Mouse (Mus musculus) effector memory CD4-positive, alpha-beta T cell, adult 7 months (primary cell): ENCODE data around the gene Cfap221. TPM values are rescaled to one million over a fixed set of nuclear protein-coding genes. Genes with fewer than 3 reads are reported as not detected.

ENCODE experiments used
- polyA plus RNA-seq: library from polyadenylated mRNA; unstranded; fragments of 100-300 nt; shearing (Covaris generic); gene quantifications from one replicate; pipeline ENCODE4 v1.2.1, GENCODE M21; 2017

Gene Cfap221
- polyA plus RNA-seq: not detected

DNA sequence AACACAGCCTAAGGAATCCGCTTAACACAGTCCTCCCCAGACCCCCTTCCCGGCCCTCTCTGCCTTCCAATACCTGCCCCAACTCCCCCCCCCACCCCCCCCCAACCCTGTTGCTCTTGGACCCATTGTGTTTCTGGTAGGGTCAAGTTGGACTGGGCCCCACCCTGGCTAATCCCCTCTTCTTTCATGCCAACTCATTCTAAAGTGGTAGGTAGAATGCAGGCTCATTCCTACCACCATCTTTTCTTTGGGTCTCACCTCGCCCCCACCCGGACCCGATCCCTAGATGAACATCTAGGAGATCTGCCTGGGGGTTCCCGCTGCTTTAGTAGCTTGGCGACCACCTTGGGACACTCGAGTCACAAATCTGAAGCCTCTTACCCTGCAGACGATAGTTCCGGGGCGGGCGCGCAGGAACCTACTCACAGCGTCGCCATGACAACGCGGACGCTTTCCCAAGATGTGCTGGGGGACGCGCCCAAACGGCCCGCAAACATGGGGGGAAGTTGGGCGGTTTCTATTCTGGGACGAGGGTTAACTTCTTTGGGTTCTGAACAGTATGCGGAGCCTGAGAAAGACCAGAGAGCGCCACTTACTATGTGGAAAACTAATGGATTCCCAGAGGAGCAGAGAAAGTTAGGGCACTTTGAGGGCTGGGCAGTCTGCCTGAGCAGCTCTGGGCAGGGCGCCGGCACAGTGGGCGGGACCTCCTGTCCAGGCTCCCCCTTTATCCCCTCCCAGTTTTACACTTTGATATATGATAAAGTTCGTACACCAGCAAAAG lies at the start of gene Cfap221:
TSS of gene Cfap221 (minus strand) at position 437 of the 784 bp plus-strand sequence.

DNA sequence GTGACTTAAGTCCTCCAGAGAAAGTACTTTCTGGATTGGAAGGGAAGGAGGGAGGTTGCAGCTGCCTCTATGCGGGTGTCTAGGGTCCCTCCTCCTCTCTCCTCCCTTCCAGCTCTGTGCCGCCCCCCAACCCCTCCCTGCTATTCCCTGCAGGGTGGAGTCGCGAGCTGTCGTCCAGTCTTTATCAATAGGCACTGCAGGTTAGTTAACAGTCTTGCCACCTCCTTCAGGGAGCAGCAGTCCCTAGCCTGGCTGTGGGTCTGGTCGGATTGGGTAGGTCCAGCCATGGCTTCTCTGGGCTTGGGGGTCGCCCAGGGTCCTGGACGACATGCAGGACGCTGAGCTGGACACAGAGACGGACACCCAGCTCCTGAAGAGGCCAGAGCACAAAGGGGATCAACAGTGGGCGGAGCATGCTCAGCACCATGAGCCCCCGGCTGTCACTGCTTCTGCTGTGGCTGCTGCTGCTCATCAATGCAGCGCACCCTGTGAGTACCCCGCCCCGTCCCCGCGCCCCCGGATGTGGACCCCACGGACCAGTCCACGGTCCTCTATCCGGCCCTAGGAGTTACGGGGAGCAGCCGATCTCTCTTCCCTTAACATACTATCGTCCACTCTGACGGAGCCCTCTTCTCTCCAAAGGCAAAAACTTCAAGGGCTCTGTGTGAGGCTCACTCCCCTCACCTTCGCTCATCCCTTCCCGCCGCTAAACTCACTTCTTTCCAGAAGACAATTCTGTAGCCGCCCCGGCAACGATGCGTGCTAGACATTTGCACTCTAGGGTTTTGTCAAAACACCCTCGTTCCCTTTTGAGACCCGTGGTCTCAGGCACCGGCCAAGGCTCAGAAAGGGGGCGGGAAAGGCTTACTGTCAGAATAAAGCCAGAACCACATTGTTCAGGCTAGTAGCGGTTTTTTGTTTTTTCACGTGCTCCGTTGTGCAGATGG lies 10.1 kb upstream of the Cfap221 start, which contains the start of gene Sctr:
TSS of gene Sctr (plus strand) at position 51 of the 947 bp plus-strand sequence.

DNA sequence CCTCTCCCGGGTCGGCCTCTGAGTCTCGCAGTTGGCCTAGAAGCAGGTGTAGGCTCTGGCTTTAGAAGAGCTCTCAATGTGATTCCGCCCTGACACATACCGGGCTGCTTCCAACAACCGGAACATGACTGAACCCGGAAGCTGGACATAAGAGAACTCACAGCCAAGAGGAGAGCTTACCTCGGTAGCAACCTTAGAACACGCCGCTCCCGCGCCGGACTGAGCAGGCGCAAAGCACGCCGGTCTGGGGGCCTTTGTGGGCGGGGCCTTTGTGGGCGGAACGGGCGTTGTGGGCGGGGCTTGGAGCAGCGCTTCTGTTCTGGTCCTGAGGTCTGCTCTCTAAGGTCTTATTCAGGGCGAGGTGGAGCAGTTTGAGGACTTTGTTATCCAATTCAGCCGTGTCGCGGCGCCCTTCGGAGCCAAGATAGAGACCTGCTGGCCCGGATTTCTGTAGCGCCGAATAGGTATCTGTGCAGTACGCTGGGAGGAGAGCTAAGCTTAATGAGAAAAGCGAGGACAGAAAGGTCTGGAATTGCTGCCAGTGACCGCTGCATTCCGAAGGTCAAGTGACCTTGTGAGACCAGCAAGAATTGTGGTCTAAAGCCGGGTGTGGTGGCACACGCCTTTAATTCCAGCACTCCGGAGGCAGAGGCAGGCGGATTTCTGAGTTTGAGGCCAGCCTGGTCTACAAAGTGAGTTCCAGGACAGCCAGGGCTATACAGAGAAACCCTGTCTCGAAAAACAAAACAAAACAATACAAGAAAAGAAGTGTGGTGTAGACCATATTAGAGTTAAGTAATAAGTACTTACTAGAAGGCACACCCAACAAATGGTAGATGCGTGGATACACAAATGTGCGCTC lies 83.8 kb downstream of the Cfap221 start, which contains the start of gene Tmem177:
TSS of gene Tmem177 (minus strand) at position 256 of the 862 bp plus-strand sequence.

Other genes with a start within 250 kb of the Cfap221 start
- 27.0 TPM for gene Ptpn4, start 159.6 kb downstream of the Cfap221 start, polyA plus RNA-seq
- 4.2 TPM for gene Tmem177, start 84.0 kb downstream of the Cfap221 start, polyA plus RNA-seq
- not detected for gene Sctr, start 9.7 kb upstream of the Cfap221 start, polyA plus RNA-seq
- gene Tmem37, start 76.8 kb upstream of the Cfap221 start, polyA plus RNA-seq: 6.6 TPM
- 96.4 TPM for gene Dbi, start 123.8 kb upstream of the Cfap221 start, polyA plus RNA-seq
- gene 3110009E18Rik, start 124.0 kb upstream of the Cfap221 start, polyA plus RNA-seq: 8.5 TPM